Mouse (Mus musculus) small intestine, adult 2 months (tissue): ENCODE data around the gene 4930564D02Rik. TPM values are rescaled to one million over a fixed set of nuclear protein-coding genes. Genes with fewer than 3 reads are reported as not detected.
A peak's percentile ranks its signal among the peaks of the same experiment; 100 is the strongest.

Source experiments
- H3K27ac ChIP-seq: fragments of 200-500 bp; 2 replicates; pipeline ENCODE4 v1.5.1; 2012; ENCODE audit warnings: low read depth, low read length, control low read depth, inconsistent platforms; ENCODE audit not compliant: insufficient read depth
- H3K27me3 ChIP-seq: fragments of 200-500 bp; 2 replicates; pipeline ENCODE4 v1.6.1; 2012; ENCODE audit warnings: mild to moderate bottlenecking, moderate library complexity, low read length, inconsistent platforms; ENCODE audit not compliant: control insufficient read depth, insufficient read depth
- H3K36me3 ChIP-seq: fragments of 200-500 bp; 2 replicates; pipeline ENCODE4 v1.6.1; 2012; ENCODE audit warnings: mild to moderate bottlenecking, low read length, control low read depth, inconsistent platforms; ENCODE audit not compliant: control insufficient read depth, insufficient read depth
- H3K4me1 ChIP-seq: fragments of 200-500 bp; 2 replicates; pipeline ENCODE4 v1.6.1; 2012; ENCODE audit warnings: low read length, inconsistent platforms, mixed read lengths; ENCODE audit not compliant: control insufficient read depth, insufficient read depth, insufficient read length
- H3K4me3 ChIP-seq: fragments of 200-500 bp; 2 replicates; pipeline ENCODE4 v1.5.1; 2012; ENCODE audit warnings: low read depth, mild to moderate bottlenecking, control low read depth, inconsistent platforms, low read length, moderate library complexity
- CTCF ChIP-seq: fragments of 200-500 bp; IDR thresholded peaks from 2 replicates; pipeline ENCODE4 v1.5.1; 2012; ENCODE audit warnings: low read depth, mild to moderate bottlenecking, control low read depth, inconsistent platforms, low read length, moderate library complexity, mixed read lengths; ENCODE audit not compliant: insufficient replicate concordance, insufficient read length; ENCODE audit errors: extremely low read depth
- POLR2A ChIP-seq: fragments of 200-500 bp; IDR thresholded peaks from 2 replicates; pipeline ENCODE4 v1.6.1; 2012; ENCODE audit warnings: low read depth, mild to moderate bottlenecking, control low read depth, inconsistent platforms, low read length, moderate library complexity
- WGBS: fragments of 180-500 bp; shearing (Covaris S2); methylation state at CpG from one replicate; pipeline ENCODE4 v1.1.7; 2018; 5-methylcytosine and 5-hydroxymethylcytosine counted together
- polyA plus RNA-seq: library from polyadenylated mRNA; depleted of rRNA; stranded (reverse); fragments of >200 nt; gene quantifications from 2 replicates; pipeline ENCODE4 v1.2.3, GENCODE M21; 2012

The 4930564D02Rik gene
- polyA plus RNA-seq, 1 experiment = not detected

- TF ChIP-seq POLR2A (no peak), CTCF (no peak)
- H3K27ac ChIP-seq = peak overlapping the region; percentile 95
- H3K4me3 ChIP-seq = no peak overlapping the region
- H3K36me3 ChIP-seq = no peaks in the 10 kb centered on the region
- peaks cover 6% of the 10 kb centered on the region for H3K4me1 ChIP-seq
- 18% methylated on average over 2 of the region's 2 CpGs for WGBS
- no peaks in the 10 kb centered on the region for H3K27me3 ChIP-seq
Measured at GRCm38 (mm10) chr3:105051103-105051502, 15.5 kb upstream of the 4930564D02Rik start.

GRCm38 (mm10) chr3:105052171-105052936, 14.3 kb upstream of the 4930564D02Rik start:
- H3K4me1 ChIP-seq = peaks cover 6% of the 10 kb centered on the region
- peak overlapping the region; percentile 95 for H3K27ac ChIP-seq
- H3K36me3 ChIP-seq = no peaks in the 10 kb centered on the region
- 1% methylated on average over 37 of the region's 37 CpGs for WGBS
- TF ChIP-seq POLR2A (no peak), CTCF (no peak)
- H3K27me3 ChIP-seq = no peaks in the 10 kb centered on the region
- peak overlapping the region; percentile 87 for H3K4me3 ChIP-seq

GRCm38 (mm10) chr3:105052937-105053697, 13.5 kb upstream of the 4930564D02Rik start, which contains the start of gene Cttnbp2nl:
Gene Cttnbp2nl, minus strand, starts transcription at chr3:105053146.
- H3K27me3 ChIP-seq = no peaks in the 10 kb centered on the region
- H3K27ac ChIP-seq = peak within 1 kb of the TSS; percentile 95
- no peak for TF ChIP-seq CTCF
- peak; percentile 79 for TF ChIP-seq POLR2A
- peaks cover 1% of the 10 kb centered on the region; the same call in 1 of the 2 replicates for H3K4me1 ChIP-seq
- H3K4me3 ChIP-seq = peak within 1 kb of the TSS; percentile 87
- no peaks in the 10 kb centered on the region for H3K36me3 ChIP-seq
- WGBS = 1% methylated on average over 30 of the region's 31 CpGs

- 54% methylated on average over 4 of the region's 4 CpGs for WGBS
- no peak overlapping the region for H3K27ac ChIP-seq
- H3K27me3 ChIP-seq = no peaks in the 10 kb centered on the region
- no peak overlapping the region for H3K4me3 ChIP-seq
- H3K36me3 ChIP-seq = no peaks in the 10 kb centered on the region
- H3K4me1 ChIP-seq = peaks cover 1% of the 10 kb centered on the region; the same call in 1 of the 2 replicates
- no peak for TF ChIP-seq CTCF
- no peak for TF ChIP-seq POLR2A
Measured at GRCm38 (mm10) chr3:105053698-105054001, 13.0 kb upstream of the 4930564D02Rik start.

- WGBS = 48% methylated on average over 7 of the region's 7 CpGs
- H3K27ac ChIP-seq = peak overlapping the region; percentile 74
- no peaks in the 10 kb centered on the region for H3K36me3 ChIP-seq
- no peaks in the 10 kb centered on the region for H3K27me3 ChIP-seq
- H3K4me3 ChIP-seq = no peak overlapping the region
- TF ChIP-seq POLR2A = no peak
- TF ChIP-seq CTCF = no peak
- H3K4me1 ChIP-seq = peaks cover 1% of the 10 kb centered on the region; the same call in 1 of the 2 replicates
Measured at GRCm38 (mm10) chr3:105054952-105055351, 11.7 kb upstream of the 4930564D02Rik start.

- WGBS = 60% methylated on average over 4 of the region's 4 CpGs
- H3K27ac ChIP-seq = peak overlapping the region; percentile 68
- no peak for TF ChIP-seq CTCF
- TF ChIP-seq POLR2A = no peak
Measured at GRCm38 (mm10) chr3:105055666-105056065, 11.0 kb upstream of the 4930564D02Rik start.

GRCm38 (mm10) chr3:105058627-105059513, 7.8 kb upstream of the 4930564D02Rik start:
- TF ChIP-seq CTCF (peak; percentile 91; the same call in 1 of the 2 replicates), POLR2A (no peak)
- H3K27ac ChIP-seq = no peak overlapping the region
- peak overlapping the region; percentile 30 for H3K4me3 ChIP-seq
- H3K27me3 ChIP-seq = no peaks in the 10 kb centered on the region
- H3K36me3 ChIP-seq = no peaks in the 10 kb centered on the region
- H3K4me1 ChIP-seq = no peaks in the 10 kb centered on the region; the same call in 1 of the 2 replicates
- WGBS = 13% methylated on average over 25 of the region's 25 CpGs

More at GRCm38 (mm10) chr3:105055666-105056065, 11.0 kb upstream of the 4930564D02Rik start:
- Histone ChIP-seq H3K4me1 (no peaks in the 10 kb centered on the region; the same call in 1 of the 2 replicates), H3K27me3 (no peaks in the 10 kb centered on the region), H3K36me3 (no peaks in the 10 kb centered on the region), H3K4me3 (no peak overlapping the region)
